Comparison of ENCODE assay signal across 13 mouse cellular contexts in the genomic region with DNA sequence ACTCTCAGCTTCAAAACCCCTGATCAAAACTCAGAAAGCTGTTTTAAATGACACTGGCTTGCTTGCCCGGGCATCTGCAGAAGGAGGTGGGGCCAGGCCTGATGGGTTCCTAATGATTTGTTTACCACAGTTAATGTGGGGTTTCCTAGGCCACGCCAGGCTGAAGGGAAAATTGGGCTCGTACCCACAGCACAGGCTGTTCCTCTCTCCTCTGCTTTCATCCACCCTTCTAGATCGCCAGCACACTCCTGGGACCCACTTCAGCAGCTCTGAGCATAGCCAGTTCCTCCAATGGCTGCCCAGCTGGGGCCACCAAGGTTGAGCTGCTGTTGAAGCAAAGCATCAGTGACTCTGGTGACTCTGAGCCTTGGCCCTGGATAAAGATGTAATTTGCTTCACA. TPM values are rescaled to one million over a fixed set of nuclear protein-coding genes. Genes with fewer than 3 reads are reported as not detected.
DNase-seq lines count a peak whose midpoint lies in the region; ATAC-seq and TF ChIP-seq lines count a peak whose summit lies in the region.
"Had no signal": no experiment of that assay in that cellular context is flagged by ENCODE, and none has a peak within 500 bp of the region (broad histone marks: within the 10 kb centered on the region; RNA-seq: fewer than 3 reads in every experiment).

No protein-coding gene starts in this region.

- H3K9me3 ChIP-seq in midbrain, embryonic 11.5 days (ENCODE audit: control insufficient read depth, low read length): no peaks in the 10 kb centered on the region
- no peaks in the 10 kb centered on the region for H3K9me3 ChIP-seq in midbrain, embryonic 14.5 days (ENCODE audit: control insufficient read depth, low read length)
- no peaks in the 10 kb centered on the region for H3K9me3 ChIP-seq in forebrain, embryonic 15.5 days
- H3K9me3 ChIP-seq: heart, embryonic 13.5 days had no signal

- 77% methylated on average over 4 of the region's 4 CpGs for WGBS in midbrain, embryonic 11.5 days
- WGBS in midbrain, embryonic 14.5 days: 74% methylated on average over 4 of the region's 4 CpGs
- WGBS in forebrain, embryonic 15.5 days: 21% methylated on average over 4 of the region's 4 CpGs
- 29% methylated on average over 4 of the region's 4 CpGs for WGBS in olfactory bulb, adult 2 months

- peaks cover 8% of the 10 kb centered on the region for H3K4me1 ChIP-seq in midbrain, embryonic 11.5 days (ENCODE audit: control insufficient read depth, insufficient read depth, low read length)
- H3K4me1 ChIP-seq in midbrain, embryonic 14.5 days (ENCODE audit: control insufficient read depth, insufficient read depth, low read length): 0 out of 2 replicates have a peak, but pooled peaks cover 6% of the 10 kb centered on the region
- peaks cover 34% of the 10 kb centered on the region for H3K4me1 ChIP-seq in forebrain, embryonic 15.5 days
- peaks cover 20% of the 10 kb centered on the region for H3K4me1 ChIP-seq in olfactory bulb, adult 2 months (ENCODE audit: control insufficient read depth, insufficient read depth, low read length)

- TF ChIP-seq POLR2A in olfactory bulb, adult 2 months (IDR thresholded peaks at IDR 0.05; ENCODE audit: insufficient read depth, low read depth, low read length): no peak

- ATAC-seq in midbrain, embryonic 11.5 days (ENCODE audit: low FRiP score): no peak
- ATAC-seq in midbrain, embryonic 14.5 days (ENCODE audit: low FRiP score, low TSS enrichment): no peak
- ATAC-seq in forebrain, embryonic 15.5 days (replicated peaks): peak; percentile 40
- ATAC-seq: hindbrain, embryonic 16.5 days had no signal

- no peak overlapping the region for H3K27ac ChIP-seq in midbrain, embryonic 11.5 days (ENCODE audit: low read depth, low read length)
- no peak overlapping the region for H3K27ac ChIP-seq in midbrain, embryonic 14.5 days (replicated peaks; ENCODE audit: low read depth, low read length)
- peak overlapping the region; percentile 22; the same call in 1 of the 2 replicates for H3K27ac ChIP-seq in forebrain, embryonic 15.5 days (replicated peaks)
- H3K27ac ChIP-seq in olfactory bulb, adult 2 months (ENCODE audit: insufficient read depth, low read depth, low read length): peak overlapping the region; percentile 16; the same call in 1 of the 2 replicates
- H3K27ac ChIP-seq: heart, embryonic 13.5 days had no signal

- no peaks in the 10 kb centered on the region for H3K36me3 ChIP-seq in midbrain, embryonic 11.5 days (ENCODE audit: control insufficient read depth, insufficient read depth, low read length)
- H3K36me3 ChIP-seq in midbrain, embryonic 14.5 days (ENCODE audit: control insufficient read depth, insufficient read depth, low read length): no peaks in the 10 kb centered on the region
- no peaks in the 10 kb centered on the region for H3K36me3 ChIP-seq in forebrain, embryonic 15.5 days
- H3K36me3 ChIP-seq: heart, embryonic 13.5 days had no signal

- H3K4me2 ChIP-seq in midbrain, embryonic 11.5 days: no peak overlapping the region
- H3K4me2 ChIP-seq in midbrain, embryonic 14.5 days (ENCODE audit: low read length): no peak overlapping the region
- H3K4me2 ChIP-seq in forebrain, embryonic 15.5 days (replicated peaks): no peak overlapping the region
- H3K4me2 ChIP-seq: heart, embryonic 13.5 days; liver, embryonic 11.5 days had no signal

- TF ChIP-seq CTCF in olfactory bulb, adult 2 months (IDR thresholded peaks at IDR 0.05; ENCODE audit: insufficient read depth, low read depth, low read length): no peak

- peaks cover 2% of the 10 kb centered on the region; the same call in 1 of the 2 replicates for H3K27me3 ChIP-seq in midbrain, embryonic 11.5 days (ENCODE audit: control insufficient read depth, insufficient read depth, low read length)
- H3K27me3 ChIP-seq in midbrain, embryonic 14.5 days (ENCODE audit: control insufficient read depth, insufficient read depth, low read length): no peaks in the 10 kb centered on the region
- no peaks in the 10 kb centered on the region for H3K27me3 ChIP-seq in forebrain, embryonic 15.5 days

- no peak overlapping the region for H3K9ac ChIP-seq in midbrain, embryonic 11.5 days (ENCODE audit: low read length)
- no peak overlapping the region for H3K9ac ChIP-seq in midbrain, embryonic 14.5 days (replicated peaks; ENCODE audit: low read length)
- no peak overlapping the region for H3K9ac ChIP-seq in forebrain, embryonic 15.5 days (replicated peaks)
- H3K9ac ChIP-seq: heart, embryonic 13.5 days had no signal

- no peak overlapping the region for H3K4me3 ChIP-seq in midbrain, embryonic 11.5 days (ENCODE audit: low read depth, low read length)
- H3K4me3 ChIP-seq in midbrain, embryonic 14.5 days (replicated peaks; ENCODE audit: low read depth, low read length): no peak overlapping the region
- no peak overlapping the region for H3K4me3 ChIP-seq in forebrain, embryonic 15.5 days
- H3K4me3 ChIP-seq in olfactory bulb, adult 2 months (ENCODE audit: insufficient read depth, low read depth, low read length): no peak overlapping the region
- H3K4me3 ChIP-seq: heart, embryonic 13.5 days had no signal

- DNase-seq in gastrocnemius, postnatal 25 days: peak; percentile 15
- DNase-seq in gastrocnemius, postnatal 4 days (ENCODE audit: low spot score in 2 of 2): no peak
- peak; percentile 10 for DNase-seq in midbrain, embryonic 11.5 days (ENCODE audit: low spot score, missing footprints)
- no peak for DNase-seq in midbrain, embryonic 14.5 days
- no peak for DNase-seq in adrenal gland, adult 18-20 months (ENCODE audit: low spot score in 2 of 2)
- DNase-seq: adrenal gland, adult 8-10 months; kidney, adult 8-10 months; lung, postnatal 10 days had no signal

RNA-seq across cellular contexts. Expression of a gene that starts 4.0 kb away (rescaled TPM):
- 1 to 10 TPM in 1 of 2 experiments, under 1 TPM in 1; 0.78 to 4.0 TPM for total RNA-seq in gastrocnemius, postnatal 25 days (2021)
- total RNA-seq in gastrocnemius, postnatal 4 days (2021): 1 to 10 TPM; 3.3 to 3.8 TPM
- polyA plus RNA-seq in midbrain, embryonic 11.5 days (2014; fragmentation: Nextera tagmentation; extraction: Ambion mirVana): 2.0 and 2.5 TPM in 2 replicates
- 15.0 and 15.1 TPM in 2 replicates for polyA plus RNA-seq in midbrain, embryonic 14.5 days (2014; fragmentation: Nextera tagmentation; extraction: Ambion mirVana)
- 13.0 and 14.4 TPM in 2 replicates for polyA plus RNA-seq in forebrain, embryonic 15.5 days (2015; fragmentation: Nextera tagmentation; extraction: Ambion mirVana)
- not detected in 2 replicates for polyA plus RNA-seq in olfactory bulb, adult 2 months (2012; ENCODE audit: insufficient read depth, insufficient read length, low replicate concordance, missing spikeins)
- total RNA-seq in adrenal gland, adult 18-20 months (2021): under 1 TPM; 0.74 to 0.93 TPM
- polyA plus RNA-seq: heart, embryonic 13.5 days had no signal

RNA-seq across cellular contexts. Expression of a gene that starts 36.4 kb away (rescaled TPM):
- total RNA-seq in gastrocnemius, postnatal 25 days (2021): 10 to 100 TPM; 11.4 to 12.1 TPM
- total RNA-seq in gastrocnemius, postnatal 4 days (2021): 10 to 100 TPM; 11.3 to 13.2 TPM
- polyA plus RNA-seq in midbrain, embryonic 11.5 days (2014; fragmentation: Nextera tagmentation; extraction: Ambion mirVana): 45.7 and 47.5 TPM in 2 replicates
- 40.3 and 41.0 TPM in 2 replicates for polyA plus RNA-seq in midbrain, embryonic 14.5 days (2014; fragmentation: Nextera tagmentation; extraction: Ambion mirVana)
- 53.7 and 54.9 TPM in 2 replicates for polyA plus RNA-seq in forebrain, embryonic 15.5 days (2015; fragmentation: Nextera tagmentation; extraction: Ambion mirVana)
- polyA plus RNA-seq in olfactory bulb, adult 2 months (2012; ENCODE audit: insufficient read depth, insufficient read length, low replicate concordance, missing spikeins): not detected in 2 replicates
- total RNA-seq in adrenal gland, adult 18-20 months (2021): 10 to 100 TPM; 13.0 to 14.7 TPM

Comparison
In these comparisons a context has a peak if more than half of its experiments do, and no peak if none do; other contexts are left out.
1. DNase-seq: peak in gastrocnemius, postnatal 25 days (single experiment) and midbrain, embryonic 11.5 days (single experiment); none in gastrocnemius, postnatal 4 days (0 of 2), midbrain, embryonic 14.5 days (single experiment) and adrenal gland, adult 18-20 months (0 of 2).
2. H3K27ac ChIP-seq: peak in forebrain, embryonic 15.5 days (single experiment) and olfactory bulb, adult 2 months (single experiment); none in midbrain, embryonic 11.5 days (single experiment) and midbrain, embryonic 14.5 days (single experiment).
3. RNA of a gene that starts 36.4 kb away (polyA plus RNA-seq): 53.7 to 54.9 TPM in forebrain, embryonic 15.5 days, 45.7 to 47.5 TPM in midbrain, embryonic 11.5 days and 40.3 to 41.0 TPM in midbrain, embryonic 14.5 days; not detected in olfactory bulb, adult 2 months; every median in the first group is over 10 times any median in the second.